Mouse (Mus musculus) lung, embryonic 16.5 days (tissue): ENCODE data around the gene Emsy. TPM values are rescaled to one million over a fixed set of nuclear protein-coding genes. Genes with fewer than 3 reads are reported as not detected.

Source experiments
- ATAC-seq: fragments of 200-750 bp; cut with Nextera tagmentation; 2 replicates; pipeline ENCODE4 v1.8.0; 2017; ENCODE audit warnings: low read depth, mild to moderate bottlenecking, moderate library complexity
- H3K27ac ChIP-seq: fragments of 300-500 bp; sonication (generic); 2 replicates; pipeline ENCODE4 v1.5.1; 2014; ENCODE audit warnings: mild to moderate bottlenecking, control low read depth, low read length
- H3K27me3 ChIP-seq: fragments of 300-500 bp; sonication (generic); 2 replicates; pipeline ENCODE4 v1.6.1; 2014; ENCODE audit warnings: low read depth, low read length, mixed read lengths; ENCODE audit not compliant: control insufficient read depth, insufficient read depth
- H3K36me3 ChIP-seq: fragments of 300-500 bp; sonication (generic); 2 replicates; pipeline ENCODE4 v1.6.1; 2014; ENCODE audit warnings: low read length; ENCODE audit not compliant: control insufficient read depth, insufficient read depth
- H3K4me1 ChIP-seq: fragments of 300-500 bp; sonication (generic); replicated peaks from 2 replicates; pipeline ENCODE4 v1.6.1; 2014; ENCODE audit warnings: low read length, mixed read lengths; ENCODE audit not compliant: control insufficient read depth, insufficient read depth
- H3K4me2 ChIP-seq: fragments of 300-500 bp; sonication (generic); 2 replicates; pipeline ENCODE4 v1.6.1; 2014; ENCODE audit warnings: low read depth, low read length, control low read depth
- H3K4me3 ChIP-seq: fragments of 300-500 bp; sonication (generic); 2 replicates; pipeline ENCODE4 v1.5.1; 2014; ENCODE audit warnings: mild to moderate bottlenecking, low read length, control low read depth
- H3K9ac ChIP-seq: fragments of 300-500 bp; sonication (generic); 2 replicates; pipeline ENCODE4 v1.6.1; 2014; ENCODE audit warnings: low read length, control low read depth
- H3K9me3 ChIP-seq: fragments of 300-500 bp; sonication (generic); 2 replicates; pipeline ENCODE4 v1.6.1; 2016; ENCODE audit warnings: low read length; ENCODE audit not compliant: control insufficient read depth
- WGBS: fragments of 180-500 bp; shearing (Covaris S2); extraction: QIAGEN DNeasy Blood & Tissue Kit; methylation state at CpG from one replicate; pipeline ENCODE4 v1.1.7; 2014; 5-methylcytosine and 5-hydroxymethylcytosine counted together
- polyA plus RNA-seq: library from polyadenylated mRNA; unstranded; fragments of >200 nt; fragmentation: Nextera tagmentation; extraction: Ambion mirVana; gene quantifications from 2 replicates; pipeline ENCODE4 v1.2.1, GENCODE M21; 2015

Gene Emsy
- polyA plus RNA-seq, 1 experiment from 2014 or later, result 30.4 TPM

DNA sequence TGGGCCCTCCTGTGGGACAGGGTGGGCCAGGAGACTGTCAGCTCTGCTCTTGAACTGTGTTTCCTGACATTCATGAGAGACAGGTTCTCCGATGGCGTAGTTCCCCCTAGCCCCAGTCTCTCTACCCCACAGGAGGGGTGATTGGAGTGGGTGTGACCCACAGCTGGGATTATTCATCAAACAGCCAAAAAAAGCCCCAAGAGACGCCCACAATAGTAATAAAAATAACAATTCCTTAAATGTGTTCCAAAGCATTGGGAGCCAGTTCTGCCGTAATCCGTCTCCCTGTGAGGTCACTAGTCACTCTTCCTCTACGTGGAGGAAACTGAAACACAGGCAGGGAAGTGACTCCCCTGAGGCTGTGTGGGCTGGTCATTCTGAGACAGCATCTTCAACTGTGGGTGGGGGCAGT, 113.8 kb downstream of the Emsy start:
- WGBS, result 51% methylated on average over 6 of the region's 6 CpGs
- no peak for ATAC-seq
- Histone ChIP-seq H3K36me3 (no peaks in the 10 kb centered on the region), H3K4me1 (peaks cover 27% of the 10 kb centered on the region), H3K27ac (no peak overlapping the region), H3K4me2 (no peak overlapping the region), H3K4me3 (no peak overlapping the region), H3K9me3 (no peaks in the 10 kb centered on the region), H3K9ac (no peak overlapping the region), H3K27me3 (no peaks in the 10 kb centered on the region)

DNA sequence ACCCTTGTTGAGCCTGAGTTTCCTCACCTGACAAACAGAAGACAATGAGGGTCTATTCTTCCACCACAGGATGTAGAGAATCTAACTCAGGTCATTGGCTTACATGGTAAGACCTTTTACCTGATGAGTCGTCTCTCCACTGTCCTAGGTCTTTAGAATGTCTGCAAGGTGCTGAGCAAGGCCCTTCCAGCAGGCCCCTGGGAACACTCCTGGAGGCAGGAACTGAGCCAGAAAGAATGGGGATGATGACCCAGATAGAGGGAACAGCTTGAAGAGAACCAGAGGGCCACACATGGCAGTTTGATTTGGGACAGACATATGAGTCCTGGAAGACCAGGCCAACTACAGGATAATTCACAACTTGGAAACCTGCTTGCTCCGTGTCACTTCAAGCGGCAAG, 114.3 kb downstream of the Emsy start:
- Histone ChIP-seq H3K36me3 (no peaks in the 10 kb centered on the region), H3K27ac (0 out of 2 replicates have a peak overlapping the region, but pooled peaks have one; percentile 4), H3K9ac (no peak overlapping the region), H3K4me3 (no peak overlapping the region), H3K27me3 (no peaks in the 10 kb centered on the region), H3K9me3 (no peaks in the 10 kb centered on the region), H3K4me1 (peaks cover 32% of the 10 kb centered on the region), H3K4me2 (no peak overlapping the region)
- no peak for ATAC-seq
- 82% methylated on average over 3 of the region's 3 CpGs for WGBS

GRCm38 (mm10) chr7:98541564-98541963, 115.0 kb downstream of the Emsy start:
- Histone ChIP-seq H3K27ac (no peak overlapping the region), H3K4me1 (peaks cover 34% of the 10 kb centered on the region), H3K9me3 (no peaks in the 10 kb centered on the region), H3K9ac (no peak overlapping the region), H3K4me2 (no peak overlapping the region), H3K36me3 (no peaks in the 10 kb centered on the region), H3K27me3 (no peaks in the 10 kb centered on the region), H3K4me3 (no peak overlapping the region)
- WGBS, result 62% methylated on average over 5 of the region's 5 CpGs
- peak; percentile 55 for ATAC-seq

- no peak for ATAC-seq
- no peaks in the 10 kb centered on the region for H3K9me3 ChIP-seq
- no peaks in the 10 kb centered on the region for H3K36me3 ChIP-seq
- WGBS, result 55% methylated on average over 2 of the region's 2 CpGs
- H3K4me3 ChIP-seq, result no peak overlapping the region
- no peak overlapping the region for H3K9ac ChIP-seq
- H3K4me2 ChIP-seq, result no peak overlapping the region
- peaks cover 34% of the 10 kb centered on the region for H3K4me1 ChIP-seq
- no peaks in the 10 kb centered on the region for H3K27me3 ChIP-seq
- H3K27ac ChIP-seq, result no peak overlapping the region
Observed at GRCm38 (mm10) chr7:98540879-98541278, 115.7 kb downstream of the Emsy start.

DNA sequence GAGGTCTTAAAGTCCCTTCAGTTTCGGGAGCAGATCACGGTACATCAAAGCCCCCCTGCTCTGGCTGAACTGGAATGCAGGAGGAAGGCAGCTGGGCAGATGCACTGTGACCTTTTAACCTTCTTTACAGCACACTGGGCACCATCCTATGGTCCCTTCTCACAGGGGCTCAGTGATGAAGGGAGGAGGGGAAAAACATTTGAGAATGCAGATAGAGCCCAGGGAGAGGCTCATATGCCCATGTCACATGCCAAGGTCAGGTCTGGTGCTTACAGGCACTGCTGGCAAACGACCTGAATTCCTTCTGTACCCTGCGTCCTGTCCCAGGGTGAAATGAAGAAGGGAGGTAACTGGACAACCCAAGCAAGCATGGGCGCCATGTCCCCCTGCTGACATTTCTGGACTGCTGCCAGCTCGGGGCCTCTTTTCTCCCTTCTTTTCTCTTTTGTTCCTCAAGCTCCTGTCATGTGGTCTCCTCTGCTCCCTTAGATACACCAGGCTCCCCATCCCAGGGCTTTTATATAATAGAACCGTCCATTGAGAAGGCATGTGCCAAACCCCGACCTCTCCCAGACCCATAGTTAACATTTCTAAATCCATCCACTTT, 118.5 kb downstream of the Emsy start:
- H3K9me3 ChIP-seq, result no peaks in the 10 kb centered on the region
- H3K4me2 ChIP-seq, result no peak overlapping the region
- H3K36me3 ChIP-seq, result no peaks in the 10 kb centered on the region
- peaks cover 26% of the 10 kb centered on the region for H3K4me1 ChIP-seq
- no peaks in the 10 kb centered on the region for H3K27me3 ChIP-seq
- WGBS, result 38% methylated on average over 8 of the region's 8 CpGs
- peak; percentile 6; the same call in 1 of the 2 replicates for ATAC-seq
- H3K9ac ChIP-seq, result no peak overlapping the region
- H3K27ac ChIP-seq, result peak overlapping the region; percentile 58
- H3K4me3 ChIP-seq, result no peak overlapping the region

GRCm38 (mm10) chr7:98537210-98537966, 119.2 kb downstream of the Emsy start:
- peak overlapping the region; percentile 58 for H3K27ac ChIP-seq
- H3K9me3 ChIP-seq, result no peaks in the 10 kb centered on the region
- H3K4me2 ChIP-seq, result no peak overlapping the region
- peaks cover 23% of the 10 kb centered on the region for H3K4me1 ChIP-seq
- H3K4me3 ChIP-seq, result no peak overlapping the region
- 34% methylated on average over 10 of the region's 10 CpGs for WGBS
- no peaks in the 10 kb centered on the region for H3K27me3 ChIP-seq
- ATAC-seq, result peak; percentile 73
- no peak overlapping the region for H3K9ac ChIP-seq
- no peaks in the 10 kb centered on the region for H3K36me3 ChIP-seq

Other genes with a start within 250 kb of the Emsy start
- not detected in 2 replicates for gene Gucy2d, start 216.4 kb downstream of the Emsy start, polyA plus RNA-seq
- gene Lrrc32, start 167.5 kb downstream of the Emsy start, polyA plus RNA-seq, result 6.0 and 6.3 TPM in 2 replicates
- gene Thap12, start 46.3 kb upstream of the Emsy start, polyA plus RNA-seq, result 44.2 and 45.1 TPM in 2 replicates
- 12.3 TPM in 2 replicates for gene Wnt11, start 178.3 kb upstream of the Emsy start, polyA plus RNA-seq